ENCODE assay signal across 8 mouse cellular contexts in the genomic region with DNA sequence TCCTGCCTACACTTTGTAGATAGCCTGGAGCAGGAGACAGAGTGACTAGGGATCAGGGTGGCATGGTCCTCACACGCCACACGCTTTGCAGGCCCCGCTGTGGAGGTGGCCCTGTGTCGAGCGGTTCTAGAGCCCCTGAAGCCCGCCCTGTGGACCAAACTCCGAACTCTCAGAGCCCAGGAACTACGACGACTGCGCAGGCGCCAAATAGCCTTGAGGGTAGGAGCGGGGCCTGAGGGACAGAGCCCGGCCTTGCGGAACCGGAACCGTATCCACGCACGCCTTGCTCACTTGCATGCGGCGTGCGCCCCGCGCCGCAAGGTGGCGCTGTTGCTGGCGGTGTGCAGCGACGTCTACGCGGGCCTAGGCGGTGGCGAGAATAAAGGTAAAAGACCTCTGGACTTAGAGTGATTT. TPM values are rescaled to one million over a fixed set of nuclear protein-coding genes. Genes with fewer than 3 reads are reported as not detected.
DNase-seq lines count a peak whose midpoint lies in the region; ATAC-seq and TF ChIP-seq lines count a peak whose summit lies in the region.

No protein-coding gene starts in this region.

- DNase-seq in CD4-positive, CD25-positive, alpha-beta regulatory T cell, adult 2 months (ENCODE audit: low read depth, low spot score): peak; percentile 90
- DNase-seq in brain, embryonic 14.5 days (ENCODE audit: low read depth): peak; percentile 69
- peak; percentile 92 for DNase-seq in kidney, postnatal 14 days
- DNase-seq in lung, adult 18-20 months: peak; percentile 85 to 90
- DNase-seq in testis, postnatal 10 days (ENCODE audit: low spot score): peak; percentile 90

- peak overlapping the region; percentile 64 for H3K9ac ChIP-seq in heart, embryonic 14.5 days (ENCODE audit: low read length)
- H3K9ac ChIP-seq in neural tube, embryonic 13.5 days: peak overlapping the region; percentile 2; the same call in 1 of the 2 replicates

- no peaks in the 10 kb centered on the region for H3K9me3 ChIP-seq in heart, embryonic 14.5 days (ENCODE audit: control insufficient read depth, low read length)
- no peaks in the 10 kb centered on the region for H3K9me3 ChIP-seq in neural tube, embryonic 13.5 days

- peak; percentile 92 for TF ChIP-seq CTCF in brain, embryonic 14.5 days (IDR thresholded peaks at IDR 0.05; ENCODE audit: borderline replicate concordance, extremely low read depth, insufficient read depth, insufficient read length)

- H3K36me3 ChIP-seq in heart, embryonic 14.5 days (ENCODE audit: control insufficient read depth, insufficient read depth, low read length): no peaks in the 10 kb centered on the region
- H3K36me3 ChIP-seq in neural tube, embryonic 13.5 days: no peaks in the 10 kb centered on the region

- peak overlapping the region; percentile 13 to 22; a peak in 3 of 4 replicates for H3K4me3 ChIP-seq in heart, embryonic 14.5 days (ENCODE audit: control insufficient read depth in 1 of 2, insufficient read depth in 1 of 2, low read depth in 1 of 2, low read length in 2 of 2)
- H3K4me3 ChIP-seq in neural tube, embryonic 13.5 days: peak overlapping the region; percentile 16

- peak overlapping the region; percentile 12 to 51; a peak in 3 of 4 replicates for H3K27ac ChIP-seq in heart, embryonic 14.5 days (replicated peaks in 1 of 2; ENCODE audit: control insufficient read depth in 1 of 2, insufficient read depth in 1 of 2, low read depth in 2 of 2, low read length in 2 of 2)
- H3K27ac ChIP-seq in neural tube, embryonic 13.5 days (replicated peaks): no peak overlapping the region

- no peaks in the 10 kb centered on the region for H3K27me3 ChIP-seq in heart, embryonic 14.5 days (ENCODE audit: control insufficient read depth, insufficient read depth, low read length)
- H3K27me3 ChIP-seq in neural tube, embryonic 13.5 days: no peaks in the 10 kb centered on the region

- peak; percentile 87 for ATAC-seq in erythroblast, adult 5-6 weeks (replicated peaks; ENCODE audit: low FRiP score, poor library complexity, severe bottlenecking)
- ATAC-seq in heart, embryonic 14.5 days (ENCODE audit: insufficient number of reproducible peaks, insufficient read depth, low FRiP score, low read depth): peak; percentile 59
- ATAC-seq in neural tube, embryonic 13.5 days (ENCODE audit: low read depth): peak; percentile 67

- H3K4me2 ChIP-seq in heart, embryonic 14.5 days (ENCODE audit: low read length): peak overlapping the region; percentile 55
- peak overlapping the region; percentile 46 for H3K4me2 ChIP-seq in neural tube, embryonic 13.5 days

- H3K4me1 ChIP-seq in heart, embryonic 14.5 days (ENCODE audit: control insufficient read depth in 2 of 2, insufficient read depth in 2 of 2, low read length in 2 of 2): peaks cover 6 to 11% of the 10 kb centered on the region in 2 experiments; a peak in 3 of 4 replicates
- H3K4me1 ChIP-seq in neural tube, embryonic 13.5 days (replicated peaks): peaks cover 9% of the 10 kb centered on the region

- no peak for TF ChIP-seq POLR2A in brain, embryonic 14.5 days (IDR thresholded peaks at IDR 0.05; ENCODE audit: borderline replicate concordance, extremely low read depth, insufficient read depth, insufficient read length, poor library complexity, severe bottlenecking)

- WGBS in heart, embryonic 14.5 days: 14% methylated on average over 32 of the region's 32 CpGs
- 18% methylated on average over 32 of the region's 32 CpGs for WGBS in neural tube, embryonic 13.5 days

RNA-seq across cellular contexts. Expression of a gene that starts 7.8 kb away (rescaled TPM):
- polyA plus RNA-seq in brain, embryonic 14.5 days (2012; rRNA removed): 0.90 and 1.1 TPM in 2 replicates
- 21.1 and 25.0 TPM in 2 replicates for total RNA-seq in erythroblast, adult 5-6 weeks (2015; ENCODE audit: low replicate concordance)
- total RNA-seq in erythroblast, adult 5-6 weeks (2017; ENCODE audit: low replicate concordance): 9.9 and 13.4 TPM in 2 replicates
- polyA plus RNA-seq in heart, embryonic 14.5 days (2014; fragmentation: Nextera tagmentation; extraction: Ambion mirVana): 2.1 and 3.7 TPM in 2 replicates
- 1.7 and 2.6 TPM in 2 replicates for polyA plus RNA-seq in neural tube, embryonic 13.5 days (2015; fragmentation: Nextera tagmentation; extraction: Ambion mirVana)

RNA-seq across cellular contexts. Expression of a gene that starts 11.8 kb away (rescaled TPM):
- polyA plus RNA-seq in brain, embryonic 14.5 days (2012; rRNA removed): 444 and 451 TPM in 2 replicates
- total RNA-seq in erythroblast, adult 5-6 weeks (2015; ENCODE audit: low replicate concordance): 98.6 and 172 TPM in 2 replicates
- total RNA-seq in erythroblast, adult 5-6 weeks (2017; ENCODE audit: low replicate concordance): 98.1 and 140 TPM in 2 replicates
- 151 and 155 TPM in 2 replicates for polyA plus RNA-seq in heart, embryonic 14.5 days (2014; fragmentation: Nextera tagmentation; extraction: Ambion mirVana)
- 214 and 237 TPM in 2 replicates for polyA plus RNA-seq in neural tube, embryonic 13.5 days (2015; fragmentation: Nextera tagmentation; extraction: Ambion mirVana)

RNA-seq across cellular contexts. Expression of a gene that starts 28.4 kb away (rescaled TPM):
- polyA plus RNA-seq in brain, embryonic 14.5 days (2012; rRNA removed): 77.8 and 100 TPM in 2 replicates
- total RNA-seq in erythroblast, adult 5-6 weeks (2015; ENCODE audit: low replicate concordance): 36.6 and 59.0 TPM in 2 replicates
- total RNA-seq in erythroblast, adult 5-6 weeks (2017; ENCODE audit: low replicate concordance): 23.2 and 31.8 TPM in 2 replicates
- polyA plus RNA-seq in heart, embryonic 14.5 days (2014; fragmentation: Nextera tagmentation; extraction: Ambion mirVana): 252 and 254 TPM in 2 replicates
- polyA plus RNA-seq in neural tube, embryonic 13.5 days (2015; fragmentation: Nextera tagmentation; extraction: Ambion mirVana): 88.7 and 98.1 TPM in 2 replicates

RNA-seq across cellular contexts. Expression of a gene that starts 29.3 kb away (rescaled TPM):
- 32.7 and 34.7 TPM in 2 replicates for polyA plus RNA-seq in brain, embryonic 14.5 days (2012; rRNA removed)
- total RNA-seq in erythroblast, adult 5-6 weeks (2015; ENCODE audit: low replicate concordance): 2.9 and 3.8 TPM in 2 replicates
- 2.2 and 3.6 TPM in 2 replicates for total RNA-seq in erythroblast, adult 5-6 weeks (2017; ENCODE audit: low replicate concordance)
- polyA plus RNA-seq in heart, embryonic 14.5 days (2014; fragmentation: Nextera tagmentation; extraction: Ambion mirVana): 25.7 and 29.5 TPM in 2 replicates
- 63.4 and 67.7 TPM in 2 replicates for polyA plus RNA-seq in neural tube, embryonic 13.5 days (2015; fragmentation: Nextera tagmentation; extraction: Ambion mirVana)

RNA-seq across cellular contexts. Expression of a gene that starts 30.0 kb away (rescaled TPM):
- 119 and 125 TPM in 2 replicates for polyA plus RNA-seq in brain, embryonic 14.5 days (2012; rRNA removed)
- 18.3 and 21.5 TPM in 2 replicates for total RNA-seq in erythroblast, adult 5-6 weeks (2015; ENCODE audit: low replicate concordance)
- total RNA-seq in erythroblast, adult 5-6 weeks (2017; ENCODE audit: low replicate concordance): 6.0 and 9.8 TPM in 2 replicates
- polyA plus RNA-seq in heart, embryonic 14.5 days (2014; fragmentation: Nextera tagmentation; extraction: Ambion mirVana): 56.4 and 57.7 TPM in 2 replicates
- polyA plus RNA-seq in neural tube, embryonic 13.5 days (2015; fragmentation: Nextera tagmentation; extraction: Ambion mirVana): 101 and 104 TPM in 2 replicates
